Comparison of ENCODE assay signal across 13 mouse cellular contexts in the genomic region with DNA sequence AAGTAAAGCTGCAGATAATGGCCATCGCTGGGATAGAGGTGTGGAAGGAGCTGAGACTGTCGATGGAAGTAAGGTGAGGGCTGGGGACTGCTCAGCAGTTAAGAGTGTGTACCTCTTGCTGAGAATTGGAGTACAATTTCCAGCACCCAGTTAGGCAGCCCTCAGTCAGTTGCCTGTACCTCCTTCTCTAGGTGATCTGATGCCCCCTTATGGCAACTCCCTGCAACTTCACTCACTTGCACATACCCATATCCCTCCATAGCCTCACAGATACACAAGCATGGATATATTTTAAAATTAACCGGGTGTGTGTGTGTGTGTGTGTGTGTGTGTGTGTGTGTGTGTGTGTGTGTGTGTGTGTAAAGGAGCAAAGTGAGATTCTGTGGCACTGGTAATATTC. TPM values are rescaled to one million over a fixed set of nuclear protein-coding genes. Genes with fewer than 3 reads are reported as not detected.
DNase-seq lines count a peak whose midpoint lies in the region; ATAC-seq and TF ChIP-seq lines count a peak whose summit lies in the region.
"Had no signal": no experiment of that assay in that cellular context is flagged by ENCODE, and none has a peak within 500 bp of the region (broad histone marks: within the 10 kb centered on the region; RNA-seq: fewer than 3 reads in every experiment).

No protein-coding gene starts in this region.

- TF ChIP-seq CTCF in Patski (IDR thresholded peaks at IDR 0.05) = peak; percentile 47

- H3K36me3 ChIP-seq in kidney, embryonic 15.5 days = no peaks in the 10 kb centered on the region
- no peaks in the 10 kb centered on the region for H3K36me3 ChIP-seq in intestine, embryonic 15.5 days

- no peak for ATAC-seq in kidney, embryonic 15.5 days (replicated peaks; ENCODE audit: low FRiP score)
- ATAC-seq in Patski = no peak
- ATAC-seq in megakaryocyte progenitor cell, adult 5-6 weeks (replicated peaks; ENCODE audit: poor library complexity) = peak; percentile 58
- no peak for ATAC-seq in intestine, embryonic 15.5 days
- ATAC-seq: activated CD4-positive, CD25-positive, alpha-beta regulatory T cell, adult 4 months had no signal

- POLR2A ChIA-PET in Patski (lab: Charles Lee) = no interaction called here

- H3K4me1 ChIP-seq in kidney, embryonic 15.5 days = no peaks in the 10 kb centered on the region
- H3K4me1 ChIP-seq in intestine, embryonic 15.5 days (replicated peaks) = no peaks in the 10 kb centered on the region

- no peak overlapping the region for H3K27ac ChIP-seq in kidney, embryonic 15.5 days
- no peak overlapping the region for H3K27ac ChIP-seq in intestine, embryonic 15.5 days

- in situ Hi-C loops in Patski (cut with MboI; ENCODE audit: low pct_unique_long_range_greater_than_20kb) = no loop called here

- peak; percentile 28 for DNase-seq in kidney, adult 9 months
- peak; percentile 9 to 15 for DNase-seq in B cell, adult 2 months
- no peak for DNase-seq in Patski (ENCODE audit: low read depth, low spot score)
- DNase-seq in spleen, adult 18-20 months = no peak
- DNase-seq in heart, postnatal 4 days = no peak
- DNase-seq: cerebellum, adult 9-11 months; left cerebral cortex, postnatal 4 days; midbrain, embryonic 14.5 days had no signal

- H3K9me3 ChIP-seq in kidney, embryonic 15.5 days (replicated peaks) = no peaks in the 10 kb centered on the region
- H3K9me3 ChIP-seq in intestine, embryonic 15.5 days = no peaks in the 10 kb centered on the region

- H3K4me3 ChIP-seq in kidney, embryonic 15.5 days (replicated peaks) = no peak overlapping the region
- no peak overlapping the region for H3K4me3 ChIP-seq in intestine, embryonic 15.5 days (replicated peaks)

- no peaks in the 10 kb centered on the region for H3K27me3 ChIP-seq in kidney, embryonic 15.5 days
- no peaks in the 10 kb centered on the region for H3K27me3 ChIP-seq in Patski
- H3K27me3 ChIP-seq in intestine, embryonic 15.5 days (replicated peaks) = no peaks in the 10 kb centered on the region

- CTCF ChIA-PET in Patski (lab: Charles Lee) = interaction anchor here (1.0 to 1.3 kb wide), 3 partner anchors 28 to 45 kb away, joined by 3 read pairs; no protein-coding TSS in a partner anchor

- no peak overlapping the region for H3K9ac ChIP-seq in kidney, embryonic 15.5 days
- H3K9ac ChIP-seq in intestine, embryonic 15.5 days = no peak overlapping the region

- H3K4me2 ChIP-seq in kidney, embryonic 15.5 days = no peak overlapping the region
- no peak overlapping the region for H3K4me2 ChIP-seq in intestine, embryonic 15.5 days (replicated peaks)
- H3K4me2 ChIP-seq: heart, embryonic 11.5 days had no signal

- 84% methylated on average over 3 of the region's 3 CpGs for WGBS in kidney, embryonic 15.5 days
- WGBS in intestine, embryonic 15.5 days = 79% methylated on average over 3 of the region's 3 CpGs

RNA-seq across cellular contexts. Expression of gene Ino80, which starts 34.8 kb away (rescaled TPM):
- polyA plus RNA-seq in kidney, embryonic 15.5 days (2015; fragmentation: Nextera tagmentation; extraction: Ambion mirVana) = 4.4 and 4.6 TPM in 2 replicates
- polyA plus RNA-seq in Patski (2021) = 17.7 TPM
- 24.3 and 25.0 TPM in 2 replicates for total RNA-seq in megakaryocyte progenitor cell, adult 5-6 weeks (2015)
- total RNA-seq in megakaryocyte progenitor cell, adult 5-6 weeks (2017) = 21.5 and 25.4 TPM in 2 replicates
- polyA plus RNA-seq in intestine, embryonic 15.5 days (2015; fragmentation: Nextera tagmentation; extraction: Ambion mirVana) = 4.0 and 4.4 TPM in 2 replicates
- 10 to 100 TPM; 15.5 to 16.8 TPM for total RNA-seq in heart, postnatal 4 days (2021)

RNA-seq across cellular contexts. Expression of gene Exd1, which starts 35.1 kb away (rescaled TPM):
- 0.35 and 0.71 TPM in 2 replicates for polyA plus RNA-seq in kidney, embryonic 15.5 days (2015; fragmentation: Nextera tagmentation; extraction: Ambion mirVana)
- polyA plus RNA-seq in Patski (2021) = 1.7 TPM
- not detected in 2 replicates for total RNA-seq in megakaryocyte progenitor cell, adult 5-6 weeks (2015)
- 0.98 and 2.0 TPM in 2 replicates for total RNA-seq in megakaryocyte progenitor cell, adult 5-6 weeks (2017)
- polyA plus RNA-seq in intestine, embryonic 15.5 days (2015; fragmentation: Nextera tagmentation; extraction: Ambion mirVana) = 0.18 and 0.25 TPM in 2 replicates
- total RNA-seq in heart, postnatal 4 days (2021) = under 1 TPM; 0.23 to 0.24 TPM

RNA-seq across cellular contexts. Expression of gene Chp1, which starts 35.2 kb away (rescaled TPM):
- 59.7 and 60.3 TPM in 2 replicates for polyA plus RNA-seq in kidney, embryonic 15.5 days (2015; fragmentation: Nextera tagmentation; extraction: Ambion mirVana)
- polyA plus RNA-seq in Patski (2021) = 114 TPM
- 47.9 and 51.9 TPM in 2 replicates for total RNA-seq in megakaryocyte progenitor cell, adult 5-6 weeks (2015)
- total RNA-seq in megakaryocyte progenitor cell, adult 5-6 weeks (2017) = 49.1 and 57.9 TPM in 2 replicates
- polyA plus RNA-seq in intestine, embryonic 15.5 days (2015; fragmentation: Nextera tagmentation; extraction: Ambion mirVana) = 53.6 and 54.9 TPM in 2 replicates
- total RNA-seq in heart, postnatal 4 days (2021) = 10 to 100 TPM; 77.5 to 84.8 TPM

Comparison
In these comparisons a context has a peak if more than half of its experiments do, and no peak if none do; other contexts are left out.
1. DNase-seq: peak in kidney, adult 9 months (single experiment) and B cell, adult 2 months (2 of 2); none in Patski (single experiment), spleen, adult 18-20 months (0 of 2) and heart, postnatal 4 days (single experiment).